Mouse (Mus musculus): ENCODE data around the gene Dcaf7. TPM values are rescaled to one million over a fixed set of nuclear protein-coding genes. Genes with fewer than 3 reads are reported as not detected.

Gene Dcaf7
- total and polyA plus RNA-seq, 2 experiments from 2014 or later: 27.4 to 49.5 TPM

DNA sequence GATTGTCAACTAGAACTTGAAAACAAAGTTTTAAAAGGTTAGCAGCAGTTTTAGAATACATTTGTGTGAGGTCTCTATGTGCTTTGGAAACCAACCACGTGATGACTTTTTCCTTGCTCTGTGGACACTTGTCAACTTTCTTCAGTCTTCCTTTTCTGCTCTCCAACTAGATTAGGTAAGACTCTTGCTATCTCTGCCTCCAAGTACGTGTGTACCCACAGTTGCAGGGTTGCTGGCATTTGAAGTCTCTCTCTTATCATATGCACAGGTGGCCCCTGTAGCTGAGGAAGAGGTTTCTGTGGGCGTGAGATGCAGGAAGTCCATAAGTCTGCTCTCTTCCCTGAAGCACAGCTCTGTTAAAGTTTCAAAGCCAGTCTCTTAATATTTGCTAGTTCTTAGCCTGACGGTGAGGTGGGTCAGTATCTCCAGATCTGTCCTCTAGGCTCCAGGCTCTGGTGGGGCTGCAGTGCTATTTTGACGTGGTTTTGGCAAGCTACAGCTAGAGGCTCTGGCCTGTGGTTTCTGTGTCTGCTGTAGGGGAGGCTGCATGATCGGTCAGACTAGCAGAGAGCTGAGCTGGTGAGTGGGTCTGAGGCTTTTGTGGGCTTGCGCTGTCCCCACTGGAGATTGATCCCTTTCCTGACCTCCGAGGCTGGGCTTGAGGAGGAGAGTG is 20.3 kb downstream of the Dcaf7 start:
- peaks cover 82% of the 10 kb centered on the region for H3K36me3 ChIP-seq (replicated peaks; ENCODE audit: control insufficient read depth, insufficient read depth, low read length)
- WGBS: 80% methylated on average over 8 of the region's 8 CpGs

DNA sequence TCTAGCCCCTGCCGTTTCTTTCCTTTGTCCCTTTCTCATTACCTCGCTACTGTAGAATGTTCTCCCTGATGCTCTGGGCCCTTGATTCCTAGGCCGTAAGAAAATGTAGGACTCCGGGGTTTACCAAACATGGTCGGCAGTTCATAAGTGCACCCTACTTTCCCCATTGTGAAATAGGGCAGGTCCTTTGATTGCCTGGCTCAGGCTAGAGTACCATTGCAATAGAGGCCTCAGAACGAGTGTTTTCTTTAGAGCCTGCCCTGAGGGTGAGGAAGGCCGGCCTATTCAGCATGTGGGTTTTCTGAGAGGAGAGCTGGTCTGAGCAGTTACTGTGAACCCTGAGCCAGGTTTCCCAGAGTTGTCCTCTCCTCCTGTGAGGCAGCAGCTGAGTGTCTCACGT is 21.3 kb downstream of the Dcaf7 start:
- Histone ChIP-seq H3K36me3 (replicated peaks; ENCODE audit: control insufficient read depth, insufficient read depth, low read length) (peaks cover 71% of the 10 kb centered on the region), H3K4me2 (ENCODE audit: low read depth, low read length) (no peak overlapping the region), H3K9me3 (replicated peaks; ENCODE audit: control insufficient read depth, low read length) (no peaks in the 10 kb centered on the region), H3K9ac (replicated peaks; ENCODE audit: low read depth, low read length) (no peak overlapping the region), H3K27ac (ENCODE audit: low read depth) (no peak overlapping the region), H3K27me3 (ENCODE audit: control insufficient read depth, insufficient read depth, low read length) (no peaks in the 10 kb centered on the region), H3K4me3 (ENCODE audit: low read depth, low read length) (no peak overlapping the region), H3K4me1 (ENCODE audit: control insufficient read depth, insufficient read depth) (no peaks in the 10 kb centered on the region)
- DNase-seq (ENCODE audit: low spot score): no peak
- TF ChIP-seq CTCF (IDR thresholded peaks at IDR 0.05; ENCODE audit: low read depth) (no peak), EP300 (IDR thresholded peaks at IDR 0.05; ENCODE audit: low read depth) (no peak)
- WGBS: 81% methylated on average over 8 of the region's 8 CpGs
- no peak for ATAC-seq (ENCODE audit: insufficient read depth, low read depth)

More for the DNA sequence above, 20.3 kb downstream of the Dcaf7 start:
- ATAC-seq (ENCODE audit: insufficient read depth, low read depth): no peak
- H3K9ac ChIP-seq (replicated peaks; ENCODE audit: low read depth, low read length): no peak overlapping the region
- TF ChIP-seq CTCF (IDR thresholded peaks at IDR 0.05; ENCODE audit: low read depth) (no peak), EP300 (IDR thresholded peaks at IDR 0.05; ENCODE audit: low read depth) (no peak)
- no peak overlapping the region; the same call in 1 of the 2 replicates for H3K4me2 ChIP-seq (ENCODE audit: low read depth, low read length)
- no peaks in the 10 kb centered on the region for H3K27me3 ChIP-seq (ENCODE audit: control insufficient read depth, insufficient read depth, low read length)
- no peaks in the 10 kb centered on the region for H3K9me3 ChIP-seq (replicated peaks; ENCODE audit: control insufficient read depth, low read length)
- H3K4me3 ChIP-seq (ENCODE audit: low read depth, low read length): no peak overlapping the region
- DNase-seq (ENCODE audit: low spot score): no peak
- no peaks in the 10 kb centered on the region for H3K4me1 ChIP-seq (ENCODE audit: control insufficient read depth, insufficient read depth)
- H3K27ac ChIP-seq (ENCODE audit: low read depth): no peak overlapping the region; the same call in 1 of the 2 replicates

DNA sequence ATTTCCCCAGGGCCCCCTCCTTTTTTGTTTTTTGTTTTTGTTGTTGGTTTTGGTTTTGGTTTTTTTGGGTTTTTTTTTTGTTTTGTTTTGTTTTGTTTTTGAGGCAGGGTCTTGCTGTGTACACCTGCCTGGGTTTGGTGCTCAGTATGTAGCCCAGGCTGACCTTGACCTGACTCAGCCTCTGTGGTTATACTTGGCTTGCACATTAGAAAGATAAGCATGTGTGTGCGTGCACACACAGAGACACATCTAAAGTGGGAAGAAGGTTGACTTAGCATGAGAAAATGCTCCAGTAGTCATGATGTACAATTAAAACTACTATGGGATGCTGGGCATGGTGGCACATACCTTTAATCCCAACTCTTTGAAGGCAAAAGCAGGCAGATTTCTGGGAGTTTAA is 23.9 kb downstream of the Dcaf7 start:
- no peak overlapping the region for H3K27ac ChIP-seq (ENCODE audit: low read depth)
- WGBS: 76% methylated on average over 1 of the region's 1 CpGs
- no peaks in the 10 kb centered on the region for H3K27me3 ChIP-seq (ENCODE audit: control insufficient read depth, insufficient read depth, low read length)
- no peak for TF ChIP-seq CTCF (IDR thresholded peaks at IDR 0.05; ENCODE audit: low read depth)
- H3K4me2 ChIP-seq (ENCODE audit: low read depth, low read length): no peak overlapping the region
- H3K4me1 ChIP-seq (ENCODE audit: control insufficient read depth, insufficient read depth): no peaks in the 10 kb centered on the region
- DNase-seq (ENCODE audit: low spot score): no peak
- no peak overlapping the region for H3K9ac ChIP-seq (replicated peaks; ENCODE audit: low read depth, low read length)
- peaks cover 46% of the 10 kb centered on the region for H3K36me3 ChIP-seq (replicated peaks; ENCODE audit: control insufficient read depth, insufficient read depth, low read length)
- H3K9me3 ChIP-seq (replicated peaks; ENCODE audit: control insufficient read depth, low read length): no peaks in the 10 kb centered on the region
- H3K4me3 ChIP-seq (ENCODE audit: low read depth, low read length): no peak overlapping the region
- ATAC-seq (ENCODE audit: insufficient read depth, low read depth): no peak

DNA sequence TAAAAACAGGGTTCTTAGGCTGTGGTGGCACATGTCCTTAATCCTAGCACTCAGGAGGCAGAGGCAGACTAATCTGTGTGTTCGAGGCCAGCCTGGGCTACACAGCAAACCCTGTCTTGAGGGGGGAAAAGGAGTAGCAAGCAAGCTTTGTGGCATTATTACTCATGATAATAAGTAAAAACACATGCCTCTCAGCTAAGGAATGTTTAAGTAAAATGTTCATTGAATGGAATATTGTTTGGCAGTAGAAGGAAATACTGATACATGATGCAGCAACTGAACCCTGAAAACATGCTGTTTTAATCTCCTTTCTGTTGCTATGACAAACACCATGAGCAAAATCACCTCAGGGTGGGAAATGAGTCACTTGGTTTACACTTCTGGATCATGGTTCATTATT is 24.6 kb downstream of the Dcaf7 start:
- TF ChIP-seq CTCF (IDR thresholded peaks at IDR 0.05; ENCODE audit: low read depth) (no peak), EP300 (IDR thresholded peaks at IDR 0.05; ENCODE audit: low read depth) (no peak)
- no peak for ATAC-seq (ENCODE audit: insufficient read depth, low read depth)
- WGBS: 96% methylated on average over 1 of the region's 1 CpGs

DNA sequence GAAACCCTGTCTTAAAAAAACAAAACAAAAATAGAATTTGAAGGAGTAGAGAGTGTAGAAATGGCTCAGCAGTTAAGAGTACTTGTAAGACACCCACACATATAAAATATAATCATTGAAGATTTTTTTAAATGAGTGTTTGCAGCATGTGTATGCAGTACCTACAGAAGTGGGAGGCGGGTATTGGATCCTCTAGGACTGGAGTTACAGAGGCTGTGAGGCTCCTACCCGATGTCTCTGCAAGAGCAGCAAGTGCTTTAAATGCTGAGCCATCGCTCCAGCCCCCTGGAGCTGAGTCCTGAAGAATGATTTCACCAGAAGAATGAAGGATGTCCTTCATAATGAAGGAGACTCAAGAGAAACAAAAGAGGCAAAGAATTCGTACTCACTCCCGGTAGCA is 27.1 kb downstream of the Dcaf7 start:
- 78% methylated on average over 5 of the region's 5 CpGs for WGBS
- Histone ChIP-seq H3K27ac (ENCODE audit: low read depth) (no peak overlapping the region), H3K4me1 (ENCODE audit: control insufficient read depth, insufficient read depth) (peaks cover 8% of the 10 kb centered on the region; the same call in 1 of the 2 replicates), H3K9me3 (replicated peaks; ENCODE audit: control insufficient read depth, low read length) (no peaks in the 10 kb centered on the region), H3K4me3 (ENCODE audit: low read depth, low read length) (no peak overlapping the region), H3K27me3 (ENCODE audit: control insufficient read depth, insufficient read depth, low read length) (no peaks in the 10 kb centered on the region), H3K36me3 (replicated peaks; ENCODE audit: control insufficient read depth, insufficient read depth, low read length) (peaks cover 14% of the 10 kb centered on the region), H3K9ac (replicated peaks; ENCODE audit: low read depth, low read length) (no peak overlapping the region), H3K4me2 (ENCODE audit: low read depth, low read length) (no peak overlapping the region)
- DNase-seq (ENCODE audit: low spot score) (no peak), ATAC-seq (ENCODE audit: insufficient read depth, low read depth) (no peak)
- TF ChIP-seq CTCF (IDR thresholded peaks at IDR 0.05; ENCODE audit: low read depth) (no peak), EP300 (IDR thresholded peaks at IDR 0.05; ENCODE audit: low read depth) (no peak)

More for the DNA sequence above, 24.6 kb downstream of the Dcaf7 start:
- H3K27me3 ChIP-seq (ENCODE audit: control insufficient read depth, insufficient read depth, low read length): no peaks in the 10 kb centered on the region
- H3K4me2 ChIP-seq (ENCODE audit: low read depth, low read length): no peak overlapping the region
- peaks cover 39% of the 10 kb centered on the region for H3K36me3 ChIP-seq (replicated peaks; ENCODE audit: control insufficient read depth, insufficient read depth, low read length)
- no peaks in the 10 kb centered on the region for H3K9me3 ChIP-seq (replicated peaks; ENCODE audit: control insufficient read depth, low read length)
- H3K4me3 ChIP-seq (ENCODE audit: low read depth, low read length): no peak overlapping the region
- H3K9ac ChIP-seq (replicated peaks; ENCODE audit: low read depth, low read length): no peak overlapping the region
- no peak for DNase-seq (ENCODE audit: low spot score)
- no peak overlapping the region for H3K27ac ChIP-seq (ENCODE audit: low read depth)
- H3K4me1 ChIP-seq (ENCODE audit: control insufficient read depth, insufficient read depth): no peaks in the 10 kb centered on the region

Data from heart, postnatal 0 days (tissue).